Mouse (Mus musculus) stomach, embryonic 16.5 days (tissue): ENCODE results near the gene Ankrd23. TPM values are rescaled to one million over a fixed set of nuclear protein-coding genes. Genes with fewer than 3 reads are reported as not detected.

ENCODE experiments used
- ATAC-seq: fragments of 200-750 bp; cut with Nextera tagmentation; 2 replicates; pipeline ENCODE4 v1.8.0; 2017; ENCODE audit warnings: moderate number of reproducible peaks, moderate TSS enrichment; ENCODE audit not compliant: insufficient read depth, low FRiP score
- H3K27ac ChIP-seq: fragments of 300-500 bp; sonication (generic); 2 replicates; pipeline ENCODE4 v1.5.1; 2014; ENCODE audit warnings: low read length
- H3K27me3 ChIP-seq: fragments of 300-500 bp; sonication (generic); 2 replicates; pipeline ENCODE4 v1.6.1; 2014; ENCODE audit warnings: low read length, control low read depth, mixed read lengths; ENCODE audit not compliant: control insufficient read depth, insufficient read depth
- H3K36me3 ChIP-seq: fragments of 300-500 bp; sonication (generic); 2 replicates; pipeline ENCODE4 v1.6.1; 2014; ENCODE audit warnings: low read length; ENCODE audit not compliant: control insufficient read depth, insufficient read depth
- H3K4me1 ChIP-seq: fragments of 300-500 bp; sonication (generic); 2 replicates; pipeline ENCODE4 v1.6.1; 2014; ENCODE audit warnings: low read length, control low read depth, mixed read lengths; ENCODE audit not compliant: control insufficient read depth, insufficient read depth
- H3K4me2 ChIP-seq: fragments of 300-500 bp; sonication (generic); 2 replicates; pipeline ENCODE4 v1.6.1; 2014; ENCODE audit warnings: low read depth, low read length, mixed read lengths
- H3K4me3 ChIP-seq: fragments of 300-500 bp; sonication (generic); replicated peaks from 2 replicates; pipeline ENCODE4 v1.5.1; 2014; ENCODE audit warnings: mild to moderate bottlenecking, low read length
- H3K9ac ChIP-seq: fragments of 300-500 bp; sonication (generic); 2 replicates; pipeline ENCODE4 v1.6.1; 2014; ENCODE audit warnings: low read length
- H3K9me3 ChIP-seq: fragments of 300-500 bp; sonication (generic); replicated peaks from 2 replicates; pipeline ENCODE4 v1.6.1; 2016; ENCODE audit warnings: low read length, control low read depth; ENCODE audit not compliant: control insufficient read depth
- WGBS: fragments of 180-500 bp; shearing (Covaris S2); extraction: QIAGEN DNeasy Blood & Tissue Kit; methylation state at CpG from one replicate; pipeline ENCODE4 v1.1.7; 2014; 5-methylcytosine and 5-hydroxymethylcytosine counted together
- microRNA-seq: library from miRNA; unstranded; fragments of <30 nt; microRNA quantifications from one replicate; pipeline ENCODE4, GENCODE M21; 2016
- polyA plus RNA-seq: library from polyadenylated mRNA; unstranded; fragments of >200 nt; fragmentation: Nextera tagmentation; extraction: Ambion mirVana; gene quantifications from 2 replicates; pipeline ENCODE4 v1.2.1, GENCODE M21; 2015

The Ankrd23 gene
- polyA plus RNA-seq, 1 experiment from 2014 or later: 21.7 TPM

DNA sequence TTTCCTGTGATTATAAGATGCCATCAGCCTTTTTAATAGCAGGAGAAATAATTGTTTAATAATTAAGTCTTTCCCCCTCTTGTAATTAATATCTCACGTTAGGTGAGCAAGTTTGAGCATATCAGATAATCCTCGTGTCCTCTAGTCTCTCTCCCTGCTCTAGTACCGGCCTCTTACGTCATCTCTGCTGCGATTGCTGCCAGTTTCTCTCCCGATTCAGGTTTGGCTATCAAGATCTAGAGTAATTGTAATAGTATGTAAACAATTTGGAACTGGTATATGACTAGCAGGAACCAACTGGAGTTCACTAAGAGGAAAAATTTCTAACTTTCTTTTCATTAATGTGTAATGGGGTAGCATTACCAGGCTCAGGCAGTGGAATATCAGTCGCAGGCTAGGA is 51.6 kb downstream of the Ankrd23 start:
- ATAC-seq: no peak

DNA sequence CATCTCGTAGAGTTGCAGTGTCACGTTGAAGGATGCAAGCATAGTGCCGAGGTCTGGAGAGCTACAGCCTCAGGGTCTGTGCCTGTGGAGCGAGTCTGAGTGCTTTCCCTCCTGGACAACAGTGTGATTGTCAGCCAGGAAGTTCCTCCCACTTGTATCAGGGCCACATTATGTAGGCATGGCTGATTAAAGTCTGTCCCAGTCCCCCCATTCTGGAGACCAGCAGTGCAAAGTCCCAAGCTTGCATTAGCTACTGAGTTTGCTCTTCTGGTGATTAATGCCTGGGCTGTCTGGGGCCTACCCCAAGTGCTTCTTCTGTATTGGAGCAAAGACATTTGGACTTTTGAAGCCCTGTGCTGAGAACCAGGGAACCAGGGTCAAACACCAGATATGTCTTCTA is 52.9 kb downstream of the Ankrd23 start:
- ATAC-seq: peak; percentile 66
- Histone ChIP-seq H3K4me1 (peaks cover 6% of the 10 kb centered on the region; the same call in 1 of the 2 replicates), H3K36me3 (no peaks in the 10 kb centered on the region), H3K9ac (no peak overlapping the region), H3K27ac (no peak overlapping the region), H3K4me2 (no peak overlapping the region), H3K4me3 (no peak overlapping the region), H3K9me3 (no peaks in the 10 kb centered on the region), H3K27me3 (no peaks in the 10 kb centered on the region)
- WGBS: 63% methylated on average over 4 of the region's 4 CpGs

More for the DNA sequence above, 51.6 kb downstream of the Ankrd23 start:
- Histone ChIP-seq H3K4me2 (no peak overlapping the region), H3K4me3 (no peak overlapping the region), H3K27me3 (no peaks in the 10 kb centered on the region), H3K27ac (no peak overlapping the region), H3K9me3 (no peaks in the 10 kb centered on the region), H3K36me3 (no peaks in the 10 kb centered on the region), H3K9ac (no peak overlapping the region), H3K4me1 (peaks cover 6% of the 10 kb centered on the region; the same call in 1 of the 2 replicates)
- 40% methylated on average over 7 of the region's 7 CpGs for WGBS

Small RNA genes lying within 50 kb of the gene (microRNA-seq; reads per million reads assigned to microRNA genes)
- gene Gm47280: not detected

Other genes starting within 250 kb of the Ankrd23 start
- 4.8 and 4.9 TPM in 2 replicates for gene Arid5a, start 229.2 kb downstream of the Ankrd23 start, polyA plus RNA-seq
- 40.6 and 41.1 TPM in 2 replicates for gene Kansl3, start 167.7 kb downstream of the Ankrd23 start, polyA plus RNA-seq
- gene Fer1l5, start 164.6 kb downstream of the Ankrd23 start, polyA plus RNA-seq: 0.74 and 0.96 TPM in 2 replicates
- 37.8 and 39.2 TPM in 2 replicates for gene Lman2l, start 91.6 kb downstream of the Ankrd23 start, polyA plus RNA-seq
- 16.7 and 18.5 TPM in 2 replicates for gene Cnnm4, start 65.3 kb downstream of the Ankrd23 start, polyA plus RNA-seq
- 2.5 and 3.0 TPM in 2 replicates for gene Cnnm3, start 25.0 kb downstream of the Ankrd23 start, polyA plus RNA-seq
- 1.9 TPM in 1 of 2 replicates, not detected in the other for gene Gm42417, start 2.5 kb upstream of the Ankrd23 start, polyA plus RNA-seq
- 26.7 and 30.5 TPM in 2 replicates for gene Ankrd39, start 10.6 kb upstream of the Ankrd23 start, polyA plus RNA-seq
- gene Sema4c, start 21.5 kb upstream of the Ankrd23 start, polyA plus RNA-seq: 10.0 and 10.6 TPM in 2 replicates
- gene Fam178b, start 146.3 kb upstream of the Ankrd23 start, polyA plus RNA-seq: 0.50 and 0.94 TPM in 2 replicates
- 591 and 640 TPM in 2 replicates for gene Cox5b, start 154.6 kb upstream of the Ankrd23 start, polyA plus RNA-seq
- gene 4933424G06Rik, start 173.3 kb upstream of the Ankrd23 start, polyA plus RNA-seq: 0.13 TPM in 1 of 2 replicates, not detected in the other
- 95.3 and 103 TPM in 2 replicates for gene Actr1b, start 177.5 kb upstream of the Ankrd23 start, polyA plus RNA-seq
- gene Zap70, start 224.9 kb upstream of the Ankrd23 start, polyA plus RNA-seq: 0.49 and 0.56 TPM in 2 replicates